Mouse (Mus musculus) ES-E14 (cell line): ENCODE results near the gene Gm17304.

Experiments used
- HCFC1 ChIP-seq: IDR thresholded peaks from 2 replicates; pipeline ENCODE4 v1.6.1; 2012; ENCODE audit warnings: low read length, inconsistent platforms, borderline replicate concordance; ENCODE audit not compliant: insufficient read depth
- MAFK ChIP-seq: IDR thresholded peaks from 2 replicates; pipeline ENCODE4 v1.6.1; 2014; ENCODE audit warnings: mild to moderate bottlenecking, low read depth, low read length, inconsistent platforms; ENCODE audit not compliant: insufficient read depth
- ZC3H11A ChIP-seq: IDR thresholded peaks from 2 replicates; pipeline ENCODE4 v1.6.1; 2012; ENCODE audit warnings: low read depth, mild to moderate bottlenecking, inconsistent platforms, low read length, borderline replicate concordance
- ZNF384 ChIP-seq: IDR thresholded peaks from 2 replicates; pipeline ENCODE4 v1.6.1; 2012; ENCODE audit warnings: low read depth, low read length, inconsistent platforms

- TF ChIP-seq ZNF384 (no peak), ZC3H11A (no peak), HCFC1 (no peak), MAFK (no peak)
Measured at GRCm38 (mm10) chr5:106643434-106643833, 34.5 kb downstream of the Gm17304 start.
